Mouse (Mus musculus) ES-E14 (cell line): ENCODE measurements around the gene Hist2h3c2. TPM values are rescaled to one million over a fixed set of nuclear protein-coding genes. Genes with fewer than 3 reads are reported as not detected.
A peak's percentile ranks its signal among the peaks of the same experiment; 100 is the strongest.
"Not testable (repeated sequence)": the region's sequence is repeated elsewhere in the genome, so short reads cannot be mapped to it uniquely, and the experiment has no call there.

ENCODE experiments used
- DNase-seq: peaks from one replicate; pipeline ENCODE4 v3.0.0-alpha.2; 2013; ENCODE audit warnings: low read depth, low spot score
- H3K27ac ChIP-seq: 2 replicates; pipeline ENCODE4 v1.5.1; 2012; ENCODE audit warnings: low read depth, mild to moderate bottlenecking, low read length, moderate library complexity, mixed read lengths; ENCODE audit not compliant: poor library complexity, insufficient read depth, severe bottlenecking
- H3K36me3 ChIP-seq: 2 replicates; pipeline ENCODE4 v1.6.1; 2012; ENCODE audit warnings: mild to moderate bottlenecking, low read length, moderate library complexity, mixed read lengths; ENCODE audit not compliant: control insufficient read depth, poor library complexity, insufficient read depth, severe bottlenecking
- H3K4me1 ChIP-seq, 2 experiments: fragments of 150-350 bp in 1 of 2; sonication (generic) in 1 of 2; 2 replicates each; pipeline ENCODE4 v1.6.1; 2012; ENCODE audit warnings: low read length in 2 of 2, mild to moderate bottlenecking in 1 of 2, mixed read lengths in 1 of 2; ENCODE audit not compliant: control insufficient read depth in 2 of 2, insufficient read depth in 2 of 2, poor library complexity in 1 of 2
- H3K4me3 ChIP-seq, 2 experiments: fragments of 150-350 bp in 1 of 2; sonication (generic) in 1 of 2; 2 replicates each; pipeline ENCODE4 v1.5.1; 2012; ENCODE audit warnings: low read length in 2 of 2, low read depth in 1 of 2, mild to moderate bottlenecking in 1 of 2, mixed read lengths in 1 of 2; ENCODE audit not compliant: insufficient read depth in 1 of 2, poor library complexity in 1 of 2, severe bottlenecking in 1 of 2
- H3K9ac ChIP-seq: 2 replicates; pipeline ENCODE4 v1.6.1; 2012; ENCODE audit warnings: low read depth, mild to moderate bottlenecking, low read length, mixed read lengths; ENCODE audit not compliant: poor library complexity, insufficient read depth, severe bottlenecking
- H3K9me3 ChIP-seq: fragments of 150-350 bp; sonication (generic); 2 replicates; pipeline ENCODE4 v1.6.1; 2012; ENCODE audit warnings: low read depth, mild to moderate bottlenecking, low read length; ENCODE audit not compliant: control insufficient read depth, insufficient read depth
- CHD2 ChIP-seq: IDR thresholded peaks from 2 replicates; pipeline ENCODE4 v1.6.1; 2014; ENCODE audit warnings: mild to moderate bottlenecking, low read depth, low read length, inconsistent platforms
- HCFC1 ChIP-seq: IDR thresholded peaks from 2 replicates; pipeline ENCODE4 v1.6.1; 2012; ENCODE audit warnings: low read length, inconsistent platforms, borderline replicate concordance; ENCODE audit not compliant: insufficient read depth
- MAFK ChIP-seq: IDR thresholded peaks from 2 replicates; pipeline ENCODE4 v1.6.1; 2014; ENCODE audit warnings: mild to moderate bottlenecking, low read depth, low read length, inconsistent platforms; ENCODE audit not compliant: insufficient read depth
- ZC3H11A ChIP-seq: IDR thresholded peaks from 2 replicates; pipeline ENCODE4 v1.6.1; 2012; ENCODE audit warnings: low read depth, mild to moderate bottlenecking, inconsistent platforms, low read length, borderline replicate concordance
- ZNF384 ChIP-seq: IDR thresholded peaks from 2 replicates; pipeline ENCODE4 v1.6.1; 2012; ENCODE audit warnings: low read depth, low read length, inconsistent platforms
- in situ Hi-C, 2 experiments: fragments of 600-800 bp; cut with MboI; formaldehyde crosslinking; loops; one replicate each; pipeline ENCODE4 v1.15.1; 2025; ENCODE audit warnings: low sequenced_read_pairs in 2 of 2, inconsistent platforms in 1 of 2; ENCODE audit not compliant: unreplicated experiment in 2 of 2
- total RNA-seq: library from RNA; depleted of rRNA; stranded (reverse); fragments of 300-350 nt; gene quantifications from 2 replicates; pipeline ENCODE4 v1.2.3, GENCODE M21; 2012

The Hist2h3c2 gene
- total RNA-seq, 1 experiment: 546 TPM

DNA sequence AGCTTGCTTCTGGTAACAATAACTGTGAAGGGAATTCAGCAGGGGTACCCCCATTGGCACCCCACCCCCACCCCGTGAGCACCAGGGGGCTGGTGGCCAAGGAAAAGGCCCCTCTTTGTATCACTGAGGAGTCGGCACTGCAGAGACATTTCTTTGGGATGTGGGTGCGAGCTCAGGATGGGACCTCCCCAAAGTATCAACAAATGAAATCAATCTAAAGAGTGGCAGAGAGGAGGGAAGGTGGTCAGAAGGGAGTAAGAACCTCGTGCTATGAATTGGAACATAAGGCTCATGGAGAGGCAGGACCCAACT, 10.1 kb upstream of the Hist2h3c2 start:
- in situ Hi-C loops: no loop called here
- Histone ChIP-seq H3K27ac (no peak overlapping the region), H3K4me3 (peak overlapping the region; percentile 29 to 57; a peak in 2 of 4 replicates), H3K4me1 (peaks cover 2 to 4% of the 10 kb centered on the region in 2 experiments; a peak in 2 of 4 replicates), H3K9ac (peak overlapping the region; percentile 13; the same call in 1 of the 2 replicates), H3K9me3 (no peaks in the 10 kb centered on the region), H3K36me3 (no peaks in the 10 kb centered on the region)
- no peak for TF ChIP-seq ZC3H11A
- TF ChIP-seq ZNF384: no peak
- no peak for TF ChIP-seq HCFC1
- TF ChIP-seq CHD2: no peak
- no peak for TF ChIP-seq MAFK
- DNase-seq: no peak

DNA sequence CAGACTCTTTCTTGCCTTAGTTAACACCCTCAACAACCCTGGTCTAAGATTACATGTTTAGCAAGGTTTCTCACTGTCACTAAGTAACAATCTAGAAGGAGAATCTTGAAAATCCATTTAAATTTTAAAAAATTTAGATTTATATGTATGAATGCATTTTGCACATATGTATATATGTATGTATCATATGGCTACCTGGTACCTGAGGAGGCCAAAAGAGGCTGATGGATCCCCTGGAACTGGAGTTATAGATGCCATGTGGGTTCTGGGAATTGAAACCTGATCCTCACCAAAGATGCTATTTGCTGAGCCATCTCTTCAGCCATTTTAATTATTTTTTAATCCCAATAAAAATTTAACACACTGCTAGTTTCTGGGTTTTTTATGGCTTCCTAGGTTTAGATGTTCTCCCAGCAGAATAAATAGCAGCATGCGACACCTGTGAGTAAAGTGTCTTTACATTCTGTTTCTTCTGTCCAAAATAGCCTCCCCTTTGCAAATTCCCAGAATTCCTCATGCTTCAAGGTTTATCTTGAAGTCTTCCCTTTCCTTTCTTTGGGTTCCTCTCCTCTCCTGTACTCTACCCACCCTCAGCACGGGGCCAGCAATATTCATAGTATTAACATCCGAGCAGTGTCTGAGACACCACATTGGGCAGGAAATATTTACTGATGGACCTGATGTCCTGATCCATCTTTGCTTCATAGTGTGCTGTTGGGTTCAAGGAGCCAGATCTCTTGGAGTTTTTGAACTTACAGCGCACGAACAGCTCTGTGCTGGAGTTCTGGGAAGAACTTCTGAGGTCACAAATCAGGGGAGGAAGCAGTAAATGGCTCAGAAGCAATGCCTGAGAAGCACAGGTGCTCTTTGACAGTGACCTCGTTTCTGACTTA, 9.5 kb upstream of the Hist2h3c2 start:
- no peak overlapping the region; the same call in 1 of the 2 replicates for H3K27ac ChIP-seq
- peak overlapping the region; percentile 13; the same call in 1 of the 2 replicates for H3K9ac ChIP-seq
- TF ChIP-seq CHD2 (peak; percentile 45; the same call in 1 of the 2 replicates), ZC3H11A (no peak)
- no peak for DNase-seq
- peaks cover 3 to 8% of the 10 kb centered on the region in 2 experiments; a peak in 3 of 4 replicates for H3K4me1 ChIP-seq
- no peaks in the 10 kb centered on the region for H3K36me3 ChIP-seq
- peak overlapping the region; percentile 57 to 64 for H3K4me3 ChIP-seq
- H3K9me3 ChIP-seq: no peaks in the 10 kb centered on the region
- in situ Hi-C loops: no loop called here

DNA sequence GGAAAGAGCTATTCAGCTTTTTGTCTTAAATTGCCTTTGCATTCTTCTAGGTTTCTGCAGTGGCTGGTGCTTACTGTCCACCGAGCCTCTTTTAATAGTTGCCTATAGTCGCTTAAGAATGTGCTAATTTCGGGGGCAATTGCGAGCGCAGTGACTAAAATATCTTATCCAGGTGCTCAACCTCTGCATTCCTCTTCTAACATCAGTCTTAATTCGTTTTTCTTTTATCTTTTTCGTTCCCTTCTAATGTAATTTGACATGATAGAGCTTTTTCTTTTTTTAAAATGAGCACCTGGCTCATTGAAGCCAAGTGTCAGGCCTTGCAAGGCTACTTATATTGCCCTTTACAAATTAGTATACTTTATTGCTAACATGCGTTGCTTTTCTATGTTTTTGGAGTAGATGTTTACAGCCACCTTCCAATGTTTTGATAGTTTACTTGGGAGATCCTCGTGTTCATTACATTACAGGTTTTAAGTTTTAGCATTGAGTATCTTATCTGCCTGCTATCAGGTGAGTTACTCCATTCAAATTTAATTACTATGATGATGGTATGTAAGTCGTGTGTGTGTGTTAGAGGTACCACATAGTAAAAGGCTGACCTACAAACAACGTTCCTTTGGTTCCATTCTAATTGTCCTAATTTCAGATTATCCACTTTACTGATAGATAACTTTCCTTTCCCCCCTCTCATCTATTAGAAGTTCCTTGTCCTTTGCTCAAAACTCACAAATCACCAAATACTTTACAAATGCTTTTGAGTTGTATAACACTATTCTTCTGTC, 8.6 kb upstream of the Hist2h3c2 start:
- Histone ChIP-seq H3K9ac (peak overlapping the region; percentile 72), H3K4me1 (peaks cover 3 to 8% of the 10 kb centered on the region in 2 experiments; a peak in 3 of 4 replicates), H3K27ac (peak overlapping the region; percentile 86), H3K36me3 (no peaks in the 10 kb centered on the region), H3K4me3 (peak overlapping the region; percentile 57 to 64), H3K9me3 (no peaks in the 10 kb centered on the region)
- TF ChIP-seq HCFC1 (no peak), ZC3H11A (no peak), ZNF384 (no peak), MAFK (no peak), CHD2 (no peak)
- no peak for DNase-seq
- in situ Hi-C loops: no loop called here

DNA sequence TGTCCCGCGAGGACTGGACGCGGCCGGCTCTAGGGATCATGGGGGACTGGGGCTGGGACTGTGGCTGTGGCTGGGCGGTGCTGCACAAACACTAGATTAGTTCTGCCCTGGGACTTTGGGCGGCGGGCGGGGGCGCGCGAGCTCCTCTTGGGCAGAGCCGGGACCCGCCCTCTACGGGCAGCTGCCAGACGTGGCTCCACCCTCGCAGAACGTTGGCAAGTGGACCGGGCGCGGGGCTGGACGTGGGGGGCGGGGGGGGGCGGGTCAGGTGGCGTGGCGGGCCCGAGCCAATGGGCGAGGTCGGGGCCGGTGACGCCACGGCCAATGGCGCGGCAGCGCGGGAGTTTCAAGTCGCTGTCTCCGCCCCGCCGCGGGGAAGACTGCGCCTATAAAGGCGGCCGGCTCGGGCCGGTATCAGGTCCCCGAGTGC, 7.5 kb upstream of the Hist2h3c2 start, which contains the start of gene Hist2h3c1:
Hist2h3c1 (plus strand) TSS at position 259 of the 430 bp plus-strand sequence.
- peak within 1 kb of the TSS; percentile 72 for H3K9ac ChIP-seq
- in situ Hi-C loops: not testable (repeated sequence)

GRCm38 (mm10) chr3:96246018-96246417, 7.1 kb upstream of the Hist2h3c2 start:
- peaks cover 4 to 12% of the 10 kb centered on the region in 2 experiments; a peak in 3 of 4 replicates for H3K4me1 ChIP-seq
- H3K9ac ChIP-seq, DNase-seq, H3K27ac ChIP-seq, H3K36me3 ChIP-seq, H3K9me3 ChIP-seq, in situ Hi-C loops, H3K4me3 ChIP-seq: not testable (repeated sequence)

More for the DNA sequence above, 7.5 kb upstream of the Hist2h3c2 start, which contains the start of gene Hist2h3c1:
- not testable (repeated sequence) for DNase-seq, H3K36me3 ChIP-seq, H3K9me3 ChIP-seq
- Histone ChIP-seq H3K27ac (peak within 1 kb of the TSS; percentile 86), H3K4me1 (peaks cover 3 to 12% of the 10 kb centered on the region in 2 experiments; a peak in 3 of 4 replicates), H3K4me3 (peak within 1 kb of the TSS; percentile 57 to 64)
